Mouse (Mus musculus): ENCODE measurements around the gene Xbp1.
"Not testable (repeated sequence)": the region's sequence is repeated elsewhere in the genome, so short reads cannot be mapped to it uniquely, and the experiment has no call there.

Xbp1 gene

GRCm38 (mm10) chr11:5530172-5530571, 9.7 kb downstream of the Xbp1 start:
- DNase-seq, result no peak

GRCm38 (mm10) chr11:5530717-5531116, 10.3 kb downstream of the Xbp1 start:
- DNase-seq, result peak in 1 of 2 experiments; percentile 32

- peak in 1 of 2 experiments; percentile 60 for DNase-seq
These were observed 12.6 kb downstream of the Xbp1 start for GRCm38 (mm10) chr11:5533108-5533507.

- DNase-seq, result not testable (repeated sequence)
These were observed 17.0 kb downstream of the Xbp1 start for GRCm38 (mm10) chr11:5537454-5537853.

- DNase-seq, result no peak
These were observed 19.9 kb downstream of the Xbp1 start for GRCm38 (mm10) chr11:5540331-5540730.

- no peak for DNase-seq
These were observed 20.9 kb downstream of the Xbp1 start for GRCm38 (mm10) chr11:5541230-5541798.

- peak; percentile 92 to 95 for DNase-seq
These were observed 21.5 kb downstream of the Xbp1 start, which contains the start of gene Ccdc117 for GRCm38 (mm10) chr11:5541799-5542481. TSS of gene Ccdc117 (minus strand) at chr11:5542187.

- no peak for DNase-seq
These were observed 22.2 kb downstream of the Xbp1 start for GRCm38 (mm10) chr11:5542482-5543185.

- no peak for DNase-seq
These were observed 22.8 kb downstream of the Xbp1 start for GRCm38 (mm10) chr11:5543281-5543680.

- not testable (repeated sequence) for DNase-seq
These were observed 24.2 kb downstream of the Xbp1 start for GRCm38 (mm10) chr11:5544709-5545108.

GRCm38 (mm10) chr11:5545457-5545856, 25.0 kb downstream of the Xbp1 start:
- DNase-seq, result no peak

GRCm38 (mm10) chr11:5546693-5547092, 26.2 kb downstream of the Xbp1 start:
- no peak for DNase-seq

- DNase-seq, result no peak
These were observed 31.0 kb downstream of the Xbp1 start for GRCm38 (mm10) chr11:5551430-5551829.

- DNase-seq, result no peak
These were observed 31.5 kb downstream of the Xbp1 start for GRCm38 (mm10) chr11:5551931-5552330.

- no peak for DNase-seq
These were observed 39.8 kb downstream of the Xbp1 start for GRCm38 (mm10) chr11:5560273-5560672.

GRCm38 (mm10) chr11:5562625-5563268, 42.3 kb downstream of the Xbp1 start:
- peak; percentile 27 to 31 for DNase-seq

GRCm38 (mm10) chr11:5563898-5564297, 43.4 kb downstream of the Xbp1 start:
- DNase-seq, result no peak

- DNase-seq, result no peak
These were observed 45.1 kb downstream of the Xbp1 start for GRCm38 (mm10) chr11:5565596-5565995.

GRCm38 (mm10) chr11:5566506-5566905, 46.0 kb downstream of the Xbp1 start:
- DNase-seq, result no peak

GRCm38 (mm10) chr11:5567654-5568053, 47.2 kb downstream of the Xbp1 start:
- no peak for DNase-seq

GRCm38 (mm10) chr11:5568082-5568481, 47.6 kb downstream of the Xbp1 start:
- no peak for DNase-seq

- no peak for DNase-seq
These were observed 49.0 kb downstream of the Xbp1 start, which contains the start of gene Ankrd36 for GRCm38 (mm10) chr11:5569474-5569873. TSS of gene Ankrd36 (plus strand) at chr11:5569684.

GRCm38 (mm10) chr11:5571856-5572255, 51.4 kb downstream of the Xbp1 start:
- no peak for DNase-seq

Data from kidney, postnatal 4 days (tissue).